Mouse (Mus musculus): ENCODE measurements around the gene Acsm3. TPM values are rescaled to one million over a fixed set of nuclear protein-coding genes. Genes with fewer than 3 reads are reported as not detected.

The Acsm3 gene
- polyA plus RNA-seq, 1 experiment from 2014 or later, result 0.74 TPM

DNA sequence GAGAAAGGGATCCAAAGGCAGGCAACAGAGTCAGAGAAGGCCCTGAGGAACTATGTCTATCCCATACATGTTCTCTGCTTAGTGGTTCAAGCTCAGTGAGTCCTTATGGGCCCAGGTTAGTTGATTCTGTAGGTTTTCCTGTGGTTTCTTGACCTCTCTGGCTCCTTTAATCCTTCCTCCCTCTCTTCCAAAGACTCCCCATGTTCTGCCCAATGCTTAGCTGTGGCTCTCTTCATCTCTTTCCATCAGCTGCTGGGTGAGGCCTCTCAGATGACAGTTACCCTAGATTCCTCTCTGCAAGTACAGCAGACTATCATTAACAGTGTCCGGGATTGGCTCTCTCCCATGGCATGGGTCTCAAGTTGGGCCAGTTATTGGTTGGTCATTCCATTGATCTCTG is 74.6 kb downstream of the Acsm3 start:
- 95% methylated on average over 1 of the region's 1 CpGs for WGBS
- no peak overlapping the region for H3K27ac ChIP-seq (ENCODE audit: low read depth, low read length)
- H3K4me1 ChIP-seq (ENCODE audit: control insufficient read depth, insufficient read depth, low read length), result no peaks in the 10 kb centered on the region
- no peaks in the 10 kb centered on the region for H3K27me3 ChIP-seq (ENCODE audit: control insufficient read depth, insufficient read depth, low read length)
- ATAC-seq (ENCODE audit: low FRiP score, low TSS enrichment), result no peak
- H3K4me3 ChIP-seq (ENCODE audit: low read length), result no peak overlapping the region
- H3K9me3 ChIP-seq (ENCODE audit: control insufficient read depth, low read length), result no peaks in the 10 kb centered on the region
- H3K4me2 ChIP-seq (replicated peaks; ENCODE audit: low read depth, low read length), result no peak overlapping the region
- no peak overlapping the region for H3K9ac ChIP-seq (ENCODE audit: low read depth, low read length)
- peaks cover 7% of the 10 kb centered on the region; the same call in 1 of the 2 replicates for H3K36me3 ChIP-seq (ENCODE audit: control insufficient read depth, insufficient read depth, low read length)

- ATAC-seq (ENCODE audit: low FRiP score, low TSS enrichment), result no peak
- no peak overlapping the region for H3K9ac ChIP-seq (ENCODE audit: low read depth, low read length)
- WGBS, result 96% methylated on average over 4 of the region's 4 CpGs
- peaks cover 7% of the 10 kb centered on the region; the same call in 1 of the 2 replicates for H3K36me3 ChIP-seq (ENCODE audit: control insufficient read depth, insufficient read depth, low read length)
- no peak overlapping the region for H3K4me2 ChIP-seq (replicated peaks; ENCODE audit: low read depth, low read length)
- H3K4me3 ChIP-seq (ENCODE audit: low read length), result no peak overlapping the region
- no peaks in the 10 kb centered on the region for H3K27me3 ChIP-seq (ENCODE audit: control insufficient read depth, insufficient read depth, low read length)
- H3K9me3 ChIP-seq (ENCODE audit: control insufficient read depth, low read length), result no peaks in the 10 kb centered on the region
- no peak overlapping the region for H3K27ac ChIP-seq (ENCODE audit: low read depth, low read length)
- no peaks in the 10 kb centered on the region for H3K4me1 ChIP-seq (ENCODE audit: control insufficient read depth, insufficient read depth, low read length)
Observed at GRCm38 (mm10) chr7:119835996-119836777, 75.5 kb downstream of the Acsm3 start.

Other genes starting within 250 kb of the Acsm3 start
- 0.11 and 0.19 TPM in 2 replicates for gene Acsm5, start 241.5 kb upstream of the Acsm3 start, polyA plus RNA-seq (2014; fragmentation: Nextera tagmentation; extraction: Ambion mirVana)
- not detected in 2 replicates for gene Pdilt, start 237.4 kb upstream of the Acsm3 start, polyA plus RNA-seq (2014; fragmentation: Nextera tagmentation; extraction: Ambion mirVana)
- gene Acsm2, start 206.6 kb upstream of the Acsm3 start, polyA plus RNA-seq (2014; fragmentation: Nextera tagmentation; extraction: Ambion mirVana), result 4.6 and 10.4 TPM in 2 replicates
- gene Acsm1, start 153.9 kb upstream of the Acsm3 start, polyA plus RNA-seq (2014; fragmentation: Nextera tagmentation; extraction: Ambion mirVana), result 0.14 and 0.35 TPM in 2 replicates
- gene Acsm4, start 70.9 kb upstream of the Acsm3 start, polyA plus RNA-seq (2014; fragmentation: Nextera tagmentation; extraction: Ambion mirVana), result not detected in 2 replicates
- 55.0 and 89.8 TPM in 2 replicates for gene Thumpd1, start 40.1 kb upstream of the Acsm3 start, polyA plus RNA-seq (2014; fragmentation: Nextera tagmentation; extraction: Ambion mirVana)
- gene Rexo5, start 33.1 kb downstream of the Acsm3 start, polyA plus RNA-seq (2014; fragmentation: Nextera tagmentation; extraction: Ambion mirVana), result 22.9 and 30.6 TPM in 2 replicates
- gene Eri2, start 33.1 kb downstream of the Acsm3 start, polyA plus RNA-seq (2014; fragmentation: Nextera tagmentation; extraction: Ambion mirVana), result 23.8 and 31.7 TPM in 2 replicates
- gene Lyrm1, start 134.9 kb downstream of the Acsm3 start, polyA plus RNA-seq (2014; fragmentation: Nextera tagmentation; extraction: Ambion mirVana), result 8.3 and 8.6 TPM in 2 replicates
- gene Dcun1d3, start 135.4 kb downstream of the Acsm3 start, polyA plus RNA-seq (2014; fragmentation: Nextera tagmentation; extraction: Ambion mirVana), result 5.6 and 5.9 TPM in 2 replicates

Measured in kidney, embryonic 14.5 days (tissue).